In genomic region chr9:63135356-63135755, GRCm38 (mm10) we compare ENCODE assay signal across 7 mouse cellular contexts. TPM values are rescaled to one million over a fixed set of nuclear protein-coding genes. Genes with fewer than 3 reads are reported as not detected.
A peak's percentile ranks its signal among the peaks of the same experiment; 100 is the strongest.
DNase-seq lines count a peak whose midpoint lies in the region; ATAC-seq and TF ChIP-seq lines count a peak whose summit lies in the region.

No protein-coding gene starts in this region.

- no peaks in the 10 kb centered on the region for H3K36me3 ChIP-seq in lung, postnatal 0 days (ENCODE audit: insufficient read depth, low read length)
- no peaks in the 10 kb centered on the region for H3K36me3 ChIP-seq in forebrain, embryonic 13.5 days (ENCODE audit: poor library complexity, severe bottlenecking)
- H3K36me3 ChIP-seq in limb, embryonic 13.5 days = no peaks in the 10 kb centered on the region
- H3K36me3 ChIP-seq in stomach, embryonic 14.5 days (ENCODE audit: control insufficient read depth, insufficient read depth, low read length) = no peaks in the 10 kb centered on the region

- H3K27me3 ChIP-seq in lung, postnatal 0 days (replicated peaks; ENCODE audit: insufficient read depth, low read length) = peaks cover 65% of the 10 kb centered on the region
- H3K27me3 ChIP-seq in forebrain, embryonic 13.5 days = peaks cover 82% of the 10 kb centered on the region
- peaks cover 70% of the 10 kb centered on the region for H3K27me3 ChIP-seq in limb, embryonic 13.5 days
- H3K27me3 ChIP-seq in stomach, embryonic 14.5 days (ENCODE audit: control insufficient read depth, insufficient read depth, low read length) = peaks cover 51% of the 10 kb centered on the region

- no peak for ATAC-seq in lung, postnatal 0 days
- no peak for ATAC-seq in forebrain, embryonic 13.5 days
- ATAC-seq in limb, embryonic 13.5 days (ENCODE audit: low FRiP score, low read depth) = no peak
- no peak for ATAC-seq in stomach, embryonic 14.5 days (ENCODE audit: insufficient number of reproducible peaks, insufficient read depth, low FRiP score, low read depth)

- no peak overlapping the region for H3K27ac ChIP-seq in lung, postnatal 0 days (ENCODE audit: low read length)
- no peak overlapping the region for H3K27ac ChIP-seq in forebrain, embryonic 13.5 days
- H3K27ac ChIP-seq in limb, embryonic 13.5 days = no peak overlapping the region
- H3K27ac ChIP-seq in stomach, embryonic 14.5 days (ENCODE audit: low read length) = no peak overlapping the region

- no peaks in the 10 kb centered on the region for H3K9me3 ChIP-seq in lung, postnatal 0 days (ENCODE audit: low read length)
- H3K9me3 ChIP-seq in forebrain, embryonic 13.5 days (replicated peaks) = no peaks in the 10 kb centered on the region
- no peaks in the 10 kb centered on the region for H3K9me3 ChIP-seq in limb, embryonic 13.5 days
- no peaks in the 10 kb centered on the region for H3K9me3 ChIP-seq in stomach, embryonic 14.5 days (ENCODE audit: control insufficient read depth, low read depth, low read length)

- no peak for TF ChIP-seq CTCF in lung, postnatal 0 days (IDR thresholded peaks at IDR 0.05)

- H3K4me3 ChIP-seq in lung, postnatal 0 days (ENCODE audit: low read depth, low read length) = peak overlapping the region; percentile 0; the same call in 1 of the 2 replicates
- H3K4me3 ChIP-seq in forebrain, embryonic 13.5 days = peak overlapping the region; percentile 31
- H3K4me3 ChIP-seq in limb, embryonic 13.5 days = peak overlapping the region; percentile 37
- 0 out of 2 replicates have a peak overlapping the region, but pooled peaks have one; percentile 15 for H3K4me3 ChIP-seq in stomach, embryonic 14.5 days (ENCODE audit: low read depth, low read length)

- no peak for DNase-seq in lung, postnatal 0 days (ENCODE audit: low spot score)
- DNase-seq in lung, adult 18-20 months = no peak
- DNase-seq in frontal cortex, adult 2 months (ENCODE audit: extremely low spot score in 1 of 2, low spot score in 1 of 2) = no peak
- DNase-seq in adrenal gland, postnatal 14 days = no peak

- TF ChIP-seq EP300 in lung, postnatal 0 days (IDR thresholded peaks at IDR 0.05) = no peak

- peak overlapping the region; percentile 12; the same call in 1 of the 2 replicates for H3K4me2 ChIP-seq in lung, postnatal 0 days (replicated peaks; ENCODE audit: low read depth, low read length)
- peak overlapping the region; percentile 57 for H3K4me2 ChIP-seq in forebrain, embryonic 13.5 days
- peak overlapping the region; percentile 62 for H3K4me2 ChIP-seq in limb, embryonic 13.5 days (replicated peaks)
- H3K4me2 ChIP-seq in stomach, embryonic 14.5 days (replicated peaks; ENCODE audit: low read depth, low read length) = peak overlapping the region; percentile 30

- 3% methylated on average over 11 of the region's 11 CpGs for WGBS in lung, postnatal 0 days
- 3% methylated on average over 11 of the region's 11 CpGs for WGBS in forebrain, embryonic 13.5 days
- WGBS in limb, embryonic 13.5 days = 2% methylated on average over 11 of the region's 11 CpGs
- 4% methylated on average over 11 of the region's 11 CpGs for WGBS in stomach, embryonic 14.5 days

- 0 out of 2 replicates have a peak, but pooled peaks cover 4% of the 10 kb centered on the region for H3K4me1 ChIP-seq in lung, postnatal 0 days (ENCODE audit: insufficient read depth, low read depth, low read length)
- peaks cover 46% of the 10 kb centered on the region for H3K4me1 ChIP-seq in forebrain, embryonic 13.5 days
- H3K4me1 ChIP-seq in limb, embryonic 13.5 days = peaks cover 61% of the 10 kb centered on the region
- 0 out of 2 replicates have a peak, but pooled peaks cover 5% of the 10 kb centered on the region for H3K4me1 ChIP-seq in stomach, embryonic 14.5 days (ENCODE audit: control insufficient read depth, insufficient read depth, low read length)

- no peak overlapping the region for H3K9ac ChIP-seq in lung, postnatal 0 days (replicated peaks; ENCODE audit: low read depth)
- 0 out of 2 replicates have a peak overlapping the region, but pooled peaks have one; percentile 26 for H3K9ac ChIP-seq in forebrain, embryonic 13.5 days
- 0 out of 2 replicates have a peak overlapping the region, but pooled peaks have one; percentile 48 for H3K9ac ChIP-seq in limb, embryonic 13.5 days
- H3K9ac ChIP-seq in stomach, embryonic 14.5 days (replicated peaks; ENCODE audit: low read depth, low read length) = no peak overlapping the region

RNA-seq across cellular contexts. Expression of gene Skor1, which starts 13.4 kb away (rescaled TPM):
- polyA plus RNA-seq in lung, postnatal 0 days (2015; fragmentation: Nextera tagmentation; extraction: Ambion mirVana) = 0.04 TPM in 1 of 2 replicates, not detected in the other
- 0.28 and 0.55 TPM in 2 replicates for polyA plus RNA-seq in forebrain, embryonic 13.5 days (2015; fragmentation: Nextera tagmentation; extraction: Ambion mirVana)
- 0.06 TPM in 1 of 2 replicates, not detected in the other for polyA plus RNA-seq in limb, embryonic 13.5 days (2015; fragmentation: Nextera tagmentation; extraction: Ambion mirVana)
- polyA plus RNA-seq in stomach, embryonic 14.5 days (2014; fragmentation: Nextera tagmentation; extraction: Ambion mirVana) = not detected in 2 replicates
- 0.11 and 0.14 TPM in 2 replicates for polyA plus RNA-seq in frontal cortex, adult 2 months (2012; rRNA removed)
- total RNA-seq in adrenal gland, postnatal 14 days (2021) = not detected in 2 replicates

Comparison
In these comparisons a context has a peak if more than half of its experiments do, and no peak if none do; other contexts are left out.
1. H3K4me2 ChIP-seq: peak in every context shown above with its lines; median percentile 62 in limb, embryonic 13.5 days; 57 in forebrain, embryonic 13.5 days; 30 in stomach, embryonic 14.5 days; 12 in lung, postnatal 0 days.
2. H3K9ac ChIP-seq: peak in forebrain, embryonic 13.5 days (single experiment) and limb, embryonic 13.5 days (single experiment); none in lung, postnatal 0 days (single experiment) and stomach, embryonic 14.5 days (single experiment).
3. Peak in every context shown above with its lines, with median percentiles within 50 percentile points of each other: H3K4me3 ChIP-seq.